Mouse (Mus musculus): Measurements from ENCODE around the gene Abt1. TPM values are rescaled to one million over a fixed set of nuclear protein-coding genes. Genes with fewer than 3 reads are reported as not detected.

The Abt1 gene
- total RNA-seq, 2 experiments from 2014 or later: 6.2 to 6.6 TPM

GRCm38 (mm10) chr13:23368583-23369420 lies 54.9 kb downstream of the Abt1 start, which contains the start of gene Zfp322a:
Gene Zfp322a (minus strand): TSS chr13:23369208.
- peak; percentile 81 to 95 for DNase-seq (ENCODE audit: low spot score in 2 of 2)

Other genes starting within 250 kb of the Abt1 start
- gene Vmn1r220, start 235.9 kb downstream of the Abt1 start, total RNA-seq (2021): not detected
- gene Vmn1r221, start 209.7 kb downstream of the Abt1 start, total RNA-seq (2021): not detected
- not detected for gene Vmn1r222, start 187.9 kb downstream of the Abt1 start, total RNA-seq (2021)
- not detected for gene Vmn1r223, start 176.7 kb downstream of the Abt1 start, total RNA-seq (2021)
- 10 to 100 TPM; 17.8 to 20.8 TPM for gene Zfp322a, start 54.7 kb downstream of the Abt1 start, total RNA-seq (2021)
- gene Btn1a1, start 42.0 kb upstream of the Abt1 start, total RNA-seq (2021): not detected
- under 1 TPM in 1 of 2 experiments, not detected in 1; 0.23 TPM for gene Btn2a2, start 65.0 kb upstream of the Abt1 start, total RNA-seq (2021)
- 100 to 1,000 TPM; 761 to 939 TPM for gene Hist1h4h, start 107.2 kb upstream of the Abt1 start, total RNA-seq (2021)
- gene Hist1h2af, start 110.0 kb upstream of the Abt1 start, total RNA-seq (2021): 100 to 1,000 TPM; 329 to 395 TPM
- gene Hist1h3g, start 111.6 kb upstream of the Abt1 start, total RNA-seq (2021): 100 to 1,000 TPM; 100 to 143 TPM
- 10 to 100 TPM; 18.5 to 24.9 TPM for gene Hist1h2bh, start 119.5 kb upstream of the Abt1 start, total RNA-seq (2021)
- 100 to 1,000 TPM in 1 of 2 experiments, 10 to 100 TPM in 1; 92.1 to 134 TPM for gene Hist1h3f, start 120.2 kb upstream of the Abt1 start, total RNA-seq (2021)
- gene Hist1h4f, start 127.8 kb upstream of the Abt1 start, total RNA-seq (2021): 100 to 1,000 TPM; 613 to 773 TPM
- gene Hist1h1d, start 129.4 kb upstream of the Abt1 start, total RNA-seq (2021): 10 to 100 TPM; 34.6 to 45.9 TPM
- gene Hist1h3e, start 138.5 kb upstream of the Abt1 start, total RNA-seq (2021): 100 to 1,000 TPM; 232 to 273 TPM
- gene Hist1h2ae, start 147.4 kb upstream of the Abt1 start, total RNA-seq (2021): 10 to 100 TPM; 63.6 to 92.7 TPM
- gene Hist1h2bg, start 147.5 kb upstream of the Abt1 start, total RNA-seq (2021): 100 to 1,000 TPM; 491 to 581 TPM
- gene Hist1h2bf, start 150.3 kb upstream of the Abt1 start, total RNA-seq (2021): 100 to 1,000 TPM; 240 to 292 TPM
- 10 to 100 TPM; 51.6 to 79.2 TPM for gene Hist1h2ad, start 150.5 kb upstream of the Abt1 start, total RNA-seq (2021)
- 10 to 100 TPM; 55.2 to 69.3 TPM for gene Hist1h3d, start 151.9 kb upstream of the Abt1 start, total RNA-seq (2021)
- 100 to 1,000 TPM; 302 to 338 TPM for gene Hist1h4d, start 157.7 kb upstream of the Abt1 start, total RNA-seq (2021)
- 10 to 100 TPM; 40.8 to 47.6 TPM for gene Hist1h2be, start 197.3 kb upstream of the Abt1 start, total RNA-seq (2021)
- gene Hist1h1e, start 198.7 kb upstream of the Abt1 start, total RNA-seq (2021): 100 to 1,000 TPM; 307 to 345 TPM